Mouse (Mus musculus): ENCODE data around the gene Stmn3.
A peak's percentile ranks its signal among the peaks of the same experiment; 100 is the strongest.

Gene Stmn3

GRCm38 (mm10) chr2:181286629-181287337 is 27.5 kb downstream of the Stmn3 start:
- peak; percentile 30 for DNase-seq (ENCODE audit: low read depth)

DNA sequence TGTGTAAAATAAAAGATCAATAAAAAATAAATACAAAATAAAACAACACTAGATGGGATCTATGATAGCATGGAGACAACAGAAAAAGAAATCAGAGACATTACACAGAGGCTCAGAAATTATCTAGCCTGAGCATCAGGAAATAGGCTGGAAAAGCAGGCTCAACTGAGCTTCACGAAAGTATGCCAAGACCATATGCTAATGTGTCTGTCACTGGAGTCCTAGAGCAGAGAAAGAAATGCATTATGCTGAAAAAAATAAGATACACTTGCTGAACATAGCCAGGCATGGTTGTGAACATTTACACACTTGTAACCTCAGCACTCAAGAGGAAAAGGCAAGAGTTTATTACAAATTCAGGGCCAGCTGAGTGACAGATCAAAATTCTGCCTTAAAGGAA is 34.3 kb downstream of the Stmn3 start:
- no peak for DNase-seq (ENCODE audit: low read depth)

GRCm38 (mm10) chr2:181277866-181278265 is 36.4 kb downstream of the Stmn3 start:
- no peak for DNase-seq (ENCODE audit: low read depth)

GRCm38 (mm10) chr2:181276766-181277165 is 37.5 kb downstream of the Stmn3 start:
- DNase-seq (ENCODE audit: low read depth): no peak

DNA sequence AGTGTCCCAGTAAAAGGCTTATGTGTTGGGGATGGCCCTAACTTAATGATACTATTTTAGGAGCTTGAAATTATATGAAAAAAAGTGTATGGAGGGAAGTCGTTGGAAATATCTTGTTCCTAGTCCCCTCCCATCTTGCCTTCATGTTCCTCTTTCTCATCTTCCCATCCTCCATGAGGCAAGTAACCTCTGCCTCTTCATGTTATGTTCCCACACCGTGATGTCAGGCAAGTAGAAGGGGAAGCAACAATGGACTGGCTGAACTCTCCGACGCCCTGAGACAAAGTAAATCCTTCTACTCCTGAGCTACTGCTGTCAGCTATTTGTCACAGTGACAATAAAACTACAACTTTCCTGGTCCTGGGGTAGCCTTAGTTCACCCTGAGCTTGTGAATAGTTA is 39.7 kb downstream of the Stmn3 start:
- DNase-seq (ENCODE audit: low read depth): no peak

DNA sequence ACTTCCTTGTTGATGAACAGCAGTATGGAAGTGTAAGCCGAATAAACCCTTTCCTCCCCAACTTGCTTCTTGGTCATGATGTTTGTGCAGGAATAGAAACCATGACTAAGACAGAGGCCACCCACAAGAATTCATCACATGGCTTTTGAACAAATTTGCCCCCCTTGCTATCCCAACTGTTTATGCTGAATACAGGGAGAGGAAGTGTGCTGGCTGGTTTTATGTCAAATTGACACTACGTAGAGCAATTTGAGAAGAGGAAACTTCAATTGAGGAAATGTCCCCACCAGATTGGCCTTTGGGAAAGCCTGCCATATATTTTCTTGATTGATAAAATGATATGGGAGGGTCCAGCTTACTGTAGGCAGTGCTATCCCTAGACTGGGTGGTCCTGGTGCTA is 40.5 kb downstream of the Stmn3 start:
- DNase-seq (ENCODE audit: low read depth): no peak

- DNase-seq (ENCODE audit: low read depth): no peak
These were observed 42.2 kb downstream of the Stmn3 start for GRCm38 (mm10) chr2:181272092-181272491.

- DNase-seq (ENCODE audit: low read depth): no peak
These were observed 47.5 kb downstream of the Stmn3 start for GRCm38 (mm10) chr2:181266839-181267238.

Data from NIH3T3 (cell line).